Mouse (Mus musculus) ovary, postnatal 10 days (tissue): ENCODE data around the gene Hlf.
A peak's percentile ranks its signal among the peaks of the same experiment; 100 is the strongest.

Experiments used
- DNase-seq: peaks from one replicate; pipeline ENCODE4 v3.0.0; 2022; ENCODE audit warnings: low spot score

The Hlf gene

GRCm38 (mm10) chr11:90390817-90391173 is at the start of gene Hlf:
Gene Hlf, minus strand, starts transcription at chr11:90390895.
- peak; percentile 58 for DNase-seq

- no peak for DNase-seq
Measured at GRCm38 (mm10) chr11:90438768-90439167, 48.1 kb upstream of the Hlf start.

- DNase-seq = no peak
Measured at GRCm38 (mm10) chr11:90425207-90425525, 34.5 kb upstream of the Hlf start.

GRCm38 (mm10) chr11:90424334-90425206 is 33.9 kb upstream of the Hlf start:
- DNase-seq = no peak

GRCm38 (mm10) chr11:90423896-90424295 is 33.2 kb upstream of the Hlf start:
- no peak for DNase-seq

GRCm38 (mm10) chr11:90419706-90420105 is 29.0 kb upstream of the Hlf start:
- no peak for DNase-seq

- DNase-seq = peak; percentile 99
Measured at GRCm38 (mm10) chr11:90417921-90418320, 27.2 kb upstream of the Hlf start.

- no peak for DNase-seq
Measured at GRCm38 (mm10) chr11:90417011-90417410, 26.3 kb upstream of the Hlf start.

GRCm38 (mm10) chr11:90398850-90399249 is 8.2 kb upstream of the Hlf start:
- DNase-seq = no peak

- DNase-seq = no peak
Measured at GRCm38 (mm10) chr11:90391271-90392185, 833 bp upstream of the Hlf start.

GRCm38 (mm10) chr11:90389902-90390816 is 536 bp downstream of the Hlf start:
- no peak for DNase-seq

- DNase-seq = no peak
Measured at GRCm38 (mm10) chr11:90389174-90389901, 1.4 kb downstream of the Hlf start.

- DNase-seq = no peak
Measured at GRCm38 (mm10) chr11:90387501-90388440, 2.9 kb downstream of the Hlf start.

GRCm38 (mm10) chr11:90382005-90382611 is 8.6 kb downstream of the Hlf start:
- no peak for DNase-seq

- DNase-seq = no peak
Measured at GRCm38 (mm10) chr11:90381113-90381512, 9.6 kb downstream of the Hlf start.

GRCm38 (mm10) chr11:90380131-90380685 is 10.5 kb downstream of the Hlf start:
- no peak for DNase-seq

- DNase-seq = no peak
Measured at GRCm38 (mm10) chr11:90378008-90378407, 12.7 kb downstream of the Hlf start.

GRCm38 (mm10) chr11:90376436-90376835 is 14.3 kb downstream of the Hlf start:
- DNase-seq = no peak

GRCm38 (mm10) chr11:90371470-90372100 is 19.1 kb downstream of the Hlf start:
- no peak for DNase-seq
